Mouse (Mus musculus) liver, embryonic 13.5 days (tissue): ENCODE measurements at regions not wholly inside any gene's neighbourhood (a gene's known extent, or its start where the extent isn't known, plus 50 kb on each side); places are given as distances from the start of the nearest gene placed in this dataset.

Experiments used
- ATAC-seq: fragments of 200-750 bp; cut with Nextera tagmentation; 2 replicates; pipeline ENCODE4 v1.8.0; 2017; ENCODE audit warnings: low read depth, mild to moderate bottlenecking, moderate number of reproducible peaks, moderate library complexity
- DNase-seq: peaks from one replicate; pipeline ENCODE4 v3.0.0; 2022
- H3K27ac ChIP-seq: fragments of 300-500 bp; sonication (generic); 2 replicates; pipeline ENCODE4 v1.5.1; 2015; ENCODE audit warnings: moderate library complexity, mild to moderate bottlenecking, inconsistent platforms
- H3K27me3 ChIP-seq: fragments of 300-500 bp; sonication (generic); 2 replicates; pipeline ENCODE4 v1.6.1; 2015; ENCODE audit warnings: mild to moderate bottlenecking, inconsistent platforms
- H3K36me3 ChIP-seq: fragments of 300-500 bp; sonication (generic); 2 replicates; pipeline ENCODE4 v1.6.1; 2015; ENCODE audit warnings: mild to moderate bottlenecking, inconsistent platforms
- H3K4me1 ChIP-seq: fragments of 300-500 bp; sonication (generic); replicated peaks from 2 replicates; pipeline ENCODE4 v1.6.1; 2015; ENCODE audit warnings: inconsistent platforms
- H3K4me2 ChIP-seq: fragments of 300-500 bp; sonication (generic); 2 replicates; pipeline ENCODE4 v1.6.1; 2015; ENCODE audit warnings: inconsistent platforms, mild to moderate bottlenecking, moderate library complexity
- H3K4me3 ChIP-seq: fragments of 300-500 bp; sonication (generic); replicated peaks from 2 replicates; pipeline ENCODE4 v1.5.1; 2015; ENCODE audit warnings: mild to moderate bottlenecking, inconsistent platforms
- H3K9ac ChIP-seq: fragments of 300-500 bp; sonication (generic); 2 replicates; pipeline ENCODE4 v1.6.1; 2015; ENCODE audit warnings: mild to moderate bottlenecking, inconsistent platforms
- H3K9me3 ChIP-seq: fragments of 300-500 bp; sonication (generic); replicated peaks from 2 replicates; pipeline ENCODE4 v1.6.1; 2016; ENCODE audit warnings: inconsistent platforms
- WGBS: fragments of 180-500 bp; shearing (Covaris S2); methylation state at CpG from one replicate; pipeline ENCODE4 v1.1.7; 2015; ENCODE audit not compliant: insufficient replicate concordance; 5-methylcytosine and 5-hydroxymethylcytosine counted together

DNA sequence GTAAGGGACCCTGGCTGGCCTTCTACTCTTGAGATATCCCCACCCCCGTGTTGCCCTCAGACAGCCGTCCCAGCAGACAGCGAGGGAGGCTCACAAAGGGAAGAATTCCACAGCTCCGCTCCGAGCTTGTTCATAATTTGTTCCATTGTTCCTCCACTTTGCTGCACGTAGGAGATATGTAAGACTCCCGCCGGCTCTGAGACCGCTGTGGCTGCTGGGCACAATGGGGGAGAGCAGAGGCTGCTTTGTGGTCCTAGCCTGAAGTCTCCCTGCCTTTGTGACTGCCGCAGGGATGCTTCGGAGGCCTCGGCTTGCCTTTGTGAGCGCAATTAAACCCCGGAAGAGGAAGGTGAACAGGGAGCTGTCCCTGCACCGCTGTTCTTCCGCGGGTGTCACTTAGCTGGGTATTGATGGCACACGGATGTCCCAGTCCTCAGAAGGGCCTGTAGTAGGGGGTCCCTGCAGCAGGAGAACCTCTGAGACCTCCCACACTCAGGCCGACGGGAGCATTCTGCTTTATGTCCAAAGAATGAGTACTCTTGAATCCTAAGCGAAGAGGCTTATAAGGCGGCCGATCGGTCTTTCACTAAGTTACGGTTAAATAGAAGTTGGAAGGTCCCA is 201.3 kb upstream of the Sall1 start:
- H3K9me3 ChIP-seq: no peaks in the 10 kb centered on the region
- no peak overlapping the region for H3K4me3 ChIP-seq
- 28% methylated on average over 25 of the region's 25 CpGs for WGBS
- H3K27me3 ChIP-seq: peaks cover 24% of the 10 kb centered on the region
- H3K36me3 ChIP-seq: no peaks in the 10 kb centered on the region
- H3K27ac ChIP-seq: no peak overlapping the region
- H3K9ac ChIP-seq: no peak overlapping the region
- ATAC-seq: no peak
- no peak overlapping the region for H3K4me2 ChIP-seq
- H3K4me1 ChIP-seq: no peaks in the 10 kb centered on the region
- no peak for DNase-seq

DNA sequence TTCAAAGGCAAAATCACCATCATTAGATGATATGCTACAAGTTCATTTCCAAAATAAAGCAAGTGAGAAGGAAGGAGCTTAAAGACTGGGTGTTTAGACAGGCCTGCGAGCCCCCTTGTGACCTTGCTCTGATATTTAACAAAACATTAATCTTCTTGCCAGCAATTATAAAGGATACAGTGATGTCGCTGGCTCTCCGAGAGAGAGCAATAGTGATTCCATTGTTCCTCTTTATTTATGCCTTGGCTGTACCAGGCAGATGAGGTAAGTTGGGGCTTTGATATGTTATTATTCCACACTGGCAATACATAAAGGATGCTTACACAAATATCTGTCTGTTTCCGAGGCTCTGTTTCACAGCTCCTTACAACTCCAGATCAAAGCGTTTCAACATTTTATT is 197.7 kb upstream of the Sall1 start:
- Histone ChIP-seq H3K9me3 (no peaks in the 10 kb centered on the region), H3K4me1 (no peaks in the 10 kb centered on the region), H3K36me3 (no peaks in the 10 kb centered on the region), H3K4me2 (no peak overlapping the region), H3K4me3 (no peak overlapping the region), H3K9ac (no peak overlapping the region), H3K27ac (no peak overlapping the region), H3K27me3 (peaks cover 24% of the 10 kb centered on the region)
- DNase-seq (no peak), ATAC-seq (no peak)
- WGBS: 49% methylated on average over 5 of the region's 5 CpGs

DNA sequence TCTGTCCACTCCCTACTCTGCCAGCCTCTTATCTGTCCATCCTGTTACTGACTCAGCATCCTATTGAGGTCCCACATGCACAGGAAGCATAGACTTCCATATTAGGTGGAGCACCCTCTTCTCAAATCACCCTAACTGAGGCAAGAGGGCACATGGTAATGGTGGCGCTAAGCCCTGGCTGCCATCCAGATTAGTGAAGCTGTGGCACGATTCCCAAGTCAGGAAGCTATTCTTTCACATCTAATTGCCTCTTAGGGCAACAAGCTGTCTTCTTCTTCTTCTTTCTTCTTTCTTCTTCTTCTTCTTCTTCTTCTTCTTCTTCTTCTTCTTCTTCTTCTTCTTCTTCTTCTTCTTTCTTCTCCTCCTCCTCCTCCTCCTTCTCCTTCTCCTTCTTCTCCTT is 195.7 kb upstream of the Sall1 start:
- Histone ChIP-seq H3K9ac (no peak overlapping the region), H3K4me3 (no peak overlapping the region), H3K27ac (no peak overlapping the region), H3K4me2 (no peak overlapping the region), H3K27me3 (peaks cover 12% of the 10 kb centered on the region; the same call in 1 of the 2 replicates), H3K4me1 (no peaks in the 10 kb centered on the region), H3K9me3 (no peaks in the 10 kb centered on the region), H3K36me3 (no peaks in the 10 kb centered on the region)
- no peak for DNase-seq
- no peak for ATAC-seq
- WGBS: 50% methylated on average over 2 of the region's 2 CpGs

DNA sequence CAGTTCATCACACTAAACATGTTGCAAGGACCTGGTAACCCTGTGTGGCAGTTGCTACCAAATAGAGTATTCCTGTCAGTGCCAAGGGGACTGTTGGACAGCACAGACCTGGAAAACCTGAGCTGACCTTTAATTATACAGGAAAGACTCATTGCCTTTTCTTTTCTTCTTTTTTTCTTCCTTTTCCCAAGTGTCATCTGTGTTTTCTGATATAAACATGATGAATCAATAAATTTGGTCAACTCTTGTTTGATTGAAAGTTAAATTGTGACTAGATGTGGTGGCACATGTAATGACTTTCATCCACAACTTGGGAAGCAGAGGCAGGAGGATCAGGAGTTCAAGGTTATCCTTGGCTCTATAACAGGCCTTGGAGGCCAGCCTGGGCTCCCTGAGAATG is 190.1 kb upstream of the Sall1 start:
- DNase-seq: no peak

DNA sequence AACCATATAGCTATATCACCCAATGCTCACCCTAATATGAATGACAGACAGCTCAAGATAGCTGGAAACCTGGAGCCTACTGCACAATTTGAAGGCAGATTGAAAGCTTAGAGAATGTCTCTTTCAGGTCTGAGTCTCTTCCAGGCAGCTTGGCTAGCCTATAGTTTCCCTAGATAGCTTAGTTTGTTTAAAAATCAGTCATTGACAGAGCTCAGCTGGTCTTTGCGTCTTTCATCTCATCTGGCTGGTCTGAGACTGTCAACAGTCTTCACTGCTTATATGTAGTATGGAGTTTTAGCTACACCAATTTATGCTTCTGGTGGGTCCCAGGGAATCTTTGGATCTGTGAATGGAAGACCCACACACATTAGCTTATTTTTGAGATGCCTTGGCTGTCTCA is 188.4 kb upstream of the Sall1 start:
- 58% methylated on average over 1 of the region's 1 CpGs for WGBS
- no peaks in the 10 kb centered on the region for H3K27me3 ChIP-seq
- no peaks in the 10 kb centered on the region for H3K4me1 ChIP-seq
- H3K27ac ChIP-seq: no peak overlapping the region
- H3K4me2 ChIP-seq: no peak overlapping the region
- H3K4me3 ChIP-seq: no peak overlapping the region
- ATAC-seq (no peak), DNase-seq (no peak)
- no peak overlapping the region for H3K9ac ChIP-seq
- H3K9me3 ChIP-seq: no peaks in the 10 kb centered on the region
- no peaks in the 10 kb centered on the region for H3K36me3 ChIP-seq

More for the DNA sequence above, 190.1 kb upstream of the Sall1 start:
- ATAC-seq: no peak
- H3K4me3 ChIP-seq: no peak overlapping the region
- no peak overlapping the region for H3K9ac ChIP-seq
- no peak overlapping the region for H3K27ac ChIP-seq
- no peaks in the 10 kb centered on the region for H3K27me3 ChIP-seq
- no peaks in the 10 kb centered on the region for H3K9me3 ChIP-seq
- no peak overlapping the region for H3K4me2 ChIP-seq
- no peaks in the 10 kb centered on the region for H3K36me3 ChIP-seq
- H3K4me1 ChIP-seq: no peaks in the 10 kb centered on the region

DNA sequence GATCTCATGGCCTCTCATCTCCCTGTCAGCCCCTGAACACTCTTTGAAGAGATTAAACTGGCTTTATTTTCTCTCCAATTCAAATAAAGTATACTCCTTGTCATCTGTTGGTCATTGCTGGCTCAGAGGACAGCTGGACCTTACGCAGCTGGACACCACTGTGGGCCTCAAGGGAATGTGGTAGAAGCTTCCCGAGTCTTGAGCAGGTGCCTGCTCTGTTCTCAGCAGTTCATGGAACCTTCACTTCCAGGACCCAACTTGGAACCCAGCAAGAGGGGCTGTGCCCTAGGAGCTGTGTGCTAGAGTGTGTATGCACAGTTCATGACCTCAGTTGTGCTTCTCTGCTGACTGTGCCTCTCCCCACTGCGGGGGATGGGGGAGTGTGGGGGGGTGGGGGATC is 185.2 kb upstream of the Sall1 start:
- no peak for ATAC-seq
- H3K27ac ChIP-seq: no peak overlapping the region
- H3K4me3 ChIP-seq: no peak overlapping the region
- no peaks in the 10 kb centered on the region for H3K4me1 ChIP-seq
- 61% methylated on average over 3 of the region's 3 CpGs for WGBS
- H3K36me3 ChIP-seq: no peaks in the 10 kb centered on the region
- no peaks in the 10 kb centered on the region for H3K27me3 ChIP-seq
- no peaks in the 10 kb centered on the region for H3K9me3 ChIP-seq
- H3K9ac ChIP-seq: no peak overlapping the region
- no peak for DNase-seq
- H3K4me2 ChIP-seq: no peak overlapping the region

DNA sequence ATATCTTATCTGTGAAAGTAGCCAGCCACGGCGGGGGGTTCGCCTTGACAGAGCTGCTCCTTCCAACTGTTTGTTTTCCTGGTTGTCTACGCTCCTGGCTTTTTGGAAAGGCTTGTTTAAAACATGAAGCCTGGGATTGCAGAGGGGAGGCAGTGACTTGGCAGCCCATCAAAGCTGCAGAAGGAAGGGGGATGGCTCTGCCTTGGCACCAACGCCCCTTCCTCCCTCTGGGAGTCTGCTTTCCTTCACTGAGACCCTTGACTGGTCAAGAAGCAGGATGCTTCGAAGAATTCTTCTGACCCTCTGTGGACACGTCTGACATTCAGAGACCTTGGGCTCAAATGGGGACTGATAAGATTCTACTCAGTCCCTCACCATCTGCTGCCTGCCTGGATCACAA is 176.9 kb upstream of the Sall1 start:
- WGBS: 57% methylated on average over 7 of the region's 7 CpGs
- Histone ChIP-seq H3K9me3 (0 out of 2 replicates have a peak, but pooled peaks cover 3% of the 10 kb centered on the region), H3K4me2 (no peak overlapping the region), H3K27ac (no peak overlapping the region), H3K9ac (no peak overlapping the region), H3K27me3 (no peaks in the 10 kb centered on the region), H3K4me3 (no peak overlapping the region), H3K36me3 (no peaks in the 10 kb centered on the region), H3K4me1 (no peaks in the 10 kb centered on the region)
- no peak for ATAC-seq
- no peak for DNase-seq

DNA sequence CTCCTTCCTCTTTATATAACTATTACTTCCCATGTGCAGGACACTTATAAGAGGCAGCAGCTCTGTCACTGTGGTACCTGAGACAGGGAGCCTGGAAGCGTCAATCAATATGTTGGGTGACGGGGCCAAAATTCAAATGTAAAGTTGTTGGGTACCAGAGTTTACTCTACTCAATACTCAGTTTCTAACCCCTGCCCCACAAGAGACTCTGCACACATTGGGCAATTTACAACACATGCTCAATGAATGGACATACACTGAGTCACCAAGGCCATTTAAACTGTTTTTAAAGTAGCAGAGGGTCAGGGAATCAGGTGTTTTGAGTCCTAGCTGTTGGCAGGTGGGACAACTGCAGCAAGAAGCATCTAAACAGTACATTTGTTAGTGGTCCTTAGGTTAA is 176.4 kb upstream of the Sall1 start:
- Histone ChIP-seq H3K4me3 (no peak overlapping the region), H3K36me3 (no peaks in the 10 kb centered on the region), H3K4me2 (no peak overlapping the region), H3K9ac (no peak overlapping the region), H3K27ac (no peak overlapping the region), H3K4me1 (no peaks in the 10 kb centered on the region), H3K9me3 (0 out of 2 replicates have a peak, but pooled peaks cover 3% of the 10 kb centered on the region), H3K27me3 (no peaks in the 10 kb centered on the region)
- ATAC-seq (no peak), DNase-seq (no peak)
- WGBS: 56% methylated on average over 2 of the region's 2 CpGs

DNA sequence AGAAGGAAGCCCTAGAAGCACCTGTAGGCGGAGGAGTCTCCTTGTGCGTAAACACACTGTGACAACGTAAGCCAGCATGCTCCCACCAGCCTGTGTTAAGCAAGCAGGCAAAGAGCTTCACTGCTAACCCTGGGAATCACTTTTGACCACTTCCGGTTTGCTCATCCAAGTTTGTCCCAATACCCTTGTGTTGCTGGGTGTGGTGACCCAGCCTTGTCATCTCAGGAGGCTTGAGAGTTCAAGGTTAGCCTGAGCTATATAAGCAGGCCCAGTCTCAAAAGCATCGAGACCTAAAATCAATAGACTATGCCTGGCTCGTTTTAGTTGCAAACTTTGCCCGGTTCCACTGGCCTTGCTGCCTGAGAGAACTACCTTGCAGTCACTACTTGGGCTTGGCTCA is 175.2 kb upstream of the Sall1 start:
- DNase-seq (no peak), ATAC-seq (no peak)

DNA sequence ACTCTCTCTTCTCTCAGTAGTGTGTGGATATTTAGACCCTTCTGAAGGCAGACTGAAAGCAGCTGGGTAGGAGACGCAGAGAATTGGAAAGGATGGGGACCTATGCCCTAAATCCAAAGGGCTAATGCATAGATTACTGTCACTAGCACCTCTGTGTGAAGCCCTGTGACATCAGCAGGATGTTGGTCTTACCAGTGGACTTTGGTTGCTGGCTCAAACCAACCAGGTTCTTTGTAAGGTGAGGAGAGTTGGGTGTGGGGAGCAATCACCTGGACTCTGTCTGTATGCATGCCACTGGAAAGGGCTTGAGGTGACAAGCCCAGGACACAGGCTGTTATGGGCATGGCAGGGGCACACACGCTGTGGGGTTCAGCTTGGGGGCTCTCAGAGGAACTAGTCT is 173.7 kb upstream of the Sall1 start:
- 53% methylated on average over 2 of the region's 2 CpGs for WGBS
- no peak for ATAC-seq
- no peak for DNase-seq
- no peak overlapping the region for H3K4me2 ChIP-seq
- H3K9ac ChIP-seq: no peak overlapping the region
- no peak overlapping the region for H3K4me3 ChIP-seq
- H3K4me1 ChIP-seq: no peaks in the 10 kb centered on the region
- H3K36me3 ChIP-seq: no peaks in the 10 kb centered on the region
- no peaks in the 10 kb centered on the region for H3K27me3 ChIP-seq
- no peak overlapping the region for H3K27ac ChIP-seq
- H3K9me3 ChIP-seq: 0 out of 2 replicates have a peak, but pooled peaks cover 3% of the 10 kb centered on the region

More for the DNA sequence above, 175.2 kb upstream of the Sall1 start:
- no peak overlapping the region for H3K4me2 ChIP-seq
- no peak overlapping the region for H3K4me3 ChIP-seq
- no peaks in the 10 kb centered on the region for H3K4me1 ChIP-seq
- H3K36me3 ChIP-seq: no peaks in the 10 kb centered on the region
- WGBS: 65% methylated on average over 7 of the region's 7 CpGs
- H3K27ac ChIP-seq: no peak overlapping the region
- no peaks in the 10 kb centered on the region for H3K27me3 ChIP-seq
- no peak overlapping the region for H3K9ac ChIP-seq
- 0 out of 2 replicates have a peak, but pooled peaks cover 3% of the 10 kb centered on the region for H3K9me3 ChIP-seq

DNA sequence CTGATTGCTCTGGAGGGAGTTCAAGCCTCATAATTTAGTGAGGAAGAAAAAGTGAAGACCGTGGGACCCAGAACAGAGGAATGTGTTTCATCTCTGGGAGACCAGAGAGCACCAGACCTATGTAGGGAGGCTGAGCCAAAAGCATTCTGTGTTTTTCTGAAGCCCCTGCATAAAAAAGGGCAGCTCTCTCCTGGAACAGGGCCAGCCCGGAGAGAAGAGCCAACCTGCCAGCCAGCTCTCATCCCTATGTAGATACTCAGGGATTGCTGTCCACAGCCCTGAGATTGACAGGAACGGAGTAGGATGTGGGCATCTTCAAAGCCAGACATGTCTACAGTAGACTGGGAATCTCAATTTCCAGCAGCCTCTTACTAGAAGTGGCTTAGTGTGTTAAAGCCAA is 168.0 kb upstream of the Sall1 start:
- DNase-seq (no peak), ATAC-seq (no peak)
- no peaks in the 10 kb centered on the region for H3K9me3 ChIP-seq
- H3K27ac ChIP-seq: no peak overlapping the region
- no peak overlapping the region for H3K4me3 ChIP-seq
- no peaks in the 10 kb centered on the region for H3K27me3 ChIP-seq
- 63% methylated on average over 3 of the region's 3 CpGs for WGBS
- H3K36me3 ChIP-seq: no peaks in the 10 kb centered on the region
- no peak overlapping the region for H3K9ac ChIP-seq
- no peaks in the 10 kb centered on the region for H3K4me1 ChIP-seq
- H3K4me2 ChIP-seq: no peak overlapping the region

DNA sequence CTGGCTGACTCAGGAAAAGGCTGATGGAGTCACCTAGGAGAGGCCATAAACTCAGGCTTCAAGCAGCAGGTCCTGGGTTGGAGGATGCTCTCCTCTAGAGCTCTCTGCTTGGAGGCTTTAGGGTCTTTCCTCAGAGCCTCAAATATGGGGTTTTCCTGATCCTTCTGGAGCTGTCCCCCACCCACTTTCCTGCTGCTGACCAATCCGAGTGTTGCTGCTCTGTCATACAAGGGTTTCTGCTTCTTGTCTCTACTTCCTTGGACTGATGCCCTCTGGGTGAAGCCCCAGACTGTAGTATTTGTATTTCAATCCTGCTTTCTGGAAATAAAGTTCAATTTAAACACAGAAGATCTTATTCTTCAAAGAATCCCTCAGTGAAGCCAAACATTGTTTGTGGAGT is 166.7 kb upstream of the Sall1 start:
- no peak overlapping the region for H3K27ac ChIP-seq

More for the DNA sequence above, 166.7 kb upstream of the Sall1 start:
- H3K4me1 ChIP-seq: no peaks in the 10 kb centered on the region
- H3K27me3 ChIP-seq: no peaks in the 10 kb centered on the region
- no peak overlapping the region for H3K4me3 ChIP-seq
- H3K9me3 ChIP-seq: no peaks in the 10 kb centered on the region
- 38% methylated on average over 1 of the region's 1 CpGs for WGBS
- H3K9ac ChIP-seq: no peak overlapping the region
- DNase-seq (no peak), ATAC-seq (no peak)
- no peak overlapping the region for H3K4me2 ChIP-seq
- no peaks in the 10 kb centered on the region for H3K36me3 ChIP-seq
